Mouse (Mus musculus): ENCODE measurements around the gene Ifitm10. TPM values are rescaled to one million over a fixed set of nuclear protein-coding genes. Genes with fewer than 3 reads are reported as not detected.
"Not testable (repeated sequence)": the region's sequence is repeated elsewhere in the genome, so short reads cannot be mapped to it uniquely, and the experiment has no call there.

Ifitm10 gene
- total RNA-seq, 2 experiments from 2014 or later: 0.48 to 2.1 TPM

DNA sequence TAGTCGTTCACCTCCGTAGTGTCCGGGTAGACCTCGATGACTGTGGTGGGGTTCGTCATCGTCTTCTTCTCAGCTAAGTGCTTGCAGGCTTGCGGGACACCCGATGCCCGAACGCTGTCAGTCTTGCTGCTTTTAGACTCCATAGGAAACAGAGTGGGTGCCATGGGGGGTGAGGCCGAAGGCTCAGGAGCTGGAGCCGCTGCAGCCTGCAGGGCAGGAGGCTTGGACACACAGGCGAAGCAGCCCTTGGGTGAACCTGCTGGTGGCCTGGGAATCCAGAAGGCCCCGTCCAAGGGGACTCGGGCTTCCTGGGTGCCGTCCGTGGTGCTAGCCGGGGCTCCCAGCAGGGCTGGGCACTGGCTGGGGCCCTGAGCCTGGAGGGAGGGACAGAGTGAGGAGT, 2.6 kb downstream of the Ifitm10 start:
- no peak for ATAC-seq (ENCODE audit: poor library complexity, severe bottlenecking)

DNA sequence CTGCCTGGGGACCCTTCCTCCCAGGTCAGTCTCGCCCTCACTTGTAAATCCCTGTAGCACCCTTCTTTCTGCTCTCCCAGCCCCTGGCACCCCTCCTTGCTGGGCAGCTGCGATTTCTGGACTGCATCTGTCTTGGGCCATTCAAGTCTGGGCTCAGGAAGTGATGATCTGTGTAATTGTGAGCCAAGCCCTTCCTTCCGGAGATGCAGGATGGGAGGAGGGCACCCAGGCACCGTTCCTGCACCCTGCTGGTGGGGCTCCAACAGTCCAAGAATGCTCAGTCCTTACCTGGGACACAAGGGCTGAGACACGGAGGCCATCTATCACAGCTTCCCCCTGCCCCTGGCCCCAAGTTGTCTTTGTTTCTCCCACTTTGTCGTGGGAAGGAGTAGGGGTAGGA, 3.7 kb downstream of the Ifitm10 start:
- peak; percentile 33 for ATAC-seq (ENCODE audit: poor library complexity, severe bottlenecking)

DNA sequence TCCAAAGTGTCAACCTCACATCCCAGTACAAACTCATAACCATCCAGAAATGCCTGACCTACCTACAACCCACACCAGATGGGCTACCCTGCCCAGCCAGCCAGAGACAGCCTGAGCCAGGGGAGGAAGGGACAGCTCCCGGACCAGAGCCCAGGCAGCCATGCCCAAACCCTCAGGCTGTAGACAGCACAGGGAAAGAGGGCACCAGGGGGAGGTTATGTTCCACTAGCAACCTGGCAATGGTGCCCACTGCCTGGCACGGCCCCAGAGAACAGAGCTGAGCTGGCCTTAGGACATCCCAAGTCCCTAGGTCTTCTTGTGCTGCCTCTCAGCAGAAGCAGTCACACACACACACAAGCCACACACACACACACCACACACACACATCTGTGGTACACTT, 4.7 kb downstream of the Ifitm10 start:
- ATAC-seq (ENCODE audit: poor library complexity, severe bottlenecking): no peak

DNA sequence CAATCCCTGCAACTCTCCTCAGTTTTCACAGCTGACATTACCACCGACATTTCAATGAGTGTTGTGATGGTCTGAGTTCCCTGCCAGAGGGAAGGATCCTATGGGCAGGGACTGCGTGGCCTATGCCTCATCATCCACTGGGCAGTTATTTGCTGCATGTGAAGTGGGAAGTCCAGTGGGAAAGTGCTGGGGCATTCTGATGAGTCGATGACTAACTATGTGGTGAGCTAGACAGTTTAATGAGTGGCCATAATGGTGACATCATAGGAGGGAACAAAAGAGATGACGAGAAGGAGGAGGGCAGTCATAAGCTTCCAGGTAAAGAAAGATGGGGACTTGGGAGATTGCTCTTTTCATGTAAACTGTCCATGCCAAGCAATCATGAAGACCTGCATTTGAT, 10.4 kb downstream of the Ifitm10 start:
- ATAC-seq (ENCODE audit: poor library complexity, severe bottlenecking): no peak

DNA sequence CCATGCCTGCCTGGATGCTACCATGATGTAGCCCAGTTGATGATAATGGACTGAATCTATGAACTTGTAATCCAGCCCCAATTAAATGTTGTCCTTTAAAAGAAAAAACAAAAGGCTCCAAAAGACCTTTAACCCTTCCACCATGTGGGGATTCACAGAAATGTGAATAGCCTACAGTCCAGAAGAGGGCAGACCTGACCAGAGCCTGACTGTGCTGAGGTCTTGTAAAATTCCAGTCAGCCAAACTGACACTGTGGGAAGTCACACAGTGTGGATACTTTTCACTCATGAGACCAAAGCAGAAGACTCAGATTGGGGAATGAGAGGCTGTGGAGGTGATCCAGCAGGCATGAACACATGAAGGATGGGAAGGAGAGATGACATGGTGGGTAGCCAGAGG, 12.8 kb downstream of the Ifitm10 start:
- ATAC-seq (ENCODE audit: poor library complexity, severe bottlenecking): no peak

DNA sequence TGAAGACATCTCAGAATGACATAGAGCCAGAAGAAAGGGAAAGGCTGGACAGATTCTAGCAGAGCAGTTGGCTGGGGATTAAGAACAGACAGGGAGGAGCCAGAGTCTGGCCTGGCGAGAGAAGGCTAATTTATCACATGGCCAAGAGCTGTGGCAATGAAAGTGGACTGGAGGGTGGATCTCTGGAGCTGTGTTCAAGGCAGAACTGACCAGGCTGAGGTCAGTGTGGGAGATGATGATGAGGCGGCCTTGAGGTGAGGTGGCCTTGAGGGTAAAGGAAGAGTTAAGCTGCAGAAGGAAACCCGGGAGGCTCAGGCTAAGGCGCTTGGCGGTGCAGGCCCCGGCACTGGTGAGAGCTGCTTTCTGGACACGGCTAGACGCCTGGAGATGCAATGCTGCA, 14.4 kb downstream of the Ifitm10 start:
- no peak for ATAC-seq (ENCODE audit: poor library complexity, severe bottlenecking)

DNA sequence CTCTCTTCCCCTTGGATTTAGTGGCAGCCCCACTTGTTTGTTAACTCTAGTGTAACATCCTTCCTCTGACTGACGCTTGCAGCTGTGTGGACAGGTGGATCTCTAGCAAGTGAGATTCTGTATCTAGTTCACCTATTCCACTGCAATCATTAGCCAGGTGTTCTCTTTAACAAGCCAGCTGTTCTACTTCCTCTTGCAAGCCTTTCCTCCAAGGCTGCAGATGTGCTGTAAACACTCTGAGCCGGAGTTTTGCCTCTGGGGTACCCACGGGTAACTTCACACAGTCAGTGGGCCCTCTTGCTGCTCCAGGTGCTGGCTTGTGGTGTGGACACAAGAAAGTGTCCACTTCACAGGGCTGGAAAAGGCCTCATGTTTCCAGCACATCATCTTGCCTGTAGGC, 16.0 kb downstream of the Ifitm10 start:
- ATAC-seq (ENCODE audit: poor library complexity, severe bottlenecking): no peak

DNA sequence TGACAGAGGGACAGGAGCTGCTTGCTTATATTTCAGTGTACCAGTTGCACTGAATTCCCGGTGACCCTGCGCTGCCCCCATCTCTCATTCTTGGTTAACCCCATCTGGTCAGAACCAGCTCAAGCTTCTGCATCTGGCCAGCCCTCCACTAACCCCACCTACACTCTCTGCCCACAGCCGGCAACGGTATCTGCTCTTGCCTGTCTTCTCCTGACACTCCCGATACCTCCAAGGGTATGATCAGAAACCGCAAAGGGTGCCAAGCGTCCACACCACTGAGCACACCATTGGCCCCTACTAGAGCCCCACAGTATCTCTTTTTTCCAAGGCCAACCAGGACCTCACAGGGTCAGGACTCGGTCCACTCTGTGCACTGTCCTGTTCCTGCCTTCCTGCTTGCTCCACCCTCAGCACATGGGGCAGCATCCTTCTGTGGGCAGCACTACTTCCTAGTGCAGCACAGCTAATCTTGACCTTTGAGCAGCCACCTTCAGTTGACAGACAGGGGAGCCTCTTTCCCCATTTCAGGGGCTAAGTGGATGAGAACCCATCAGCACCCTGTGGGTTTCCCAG, 18.8 kb downstream of the Ifitm10 start:
- ATAC-seq (ENCODE audit: poor library complexity, severe bottlenecking): peak; percentile 48

DNA sequence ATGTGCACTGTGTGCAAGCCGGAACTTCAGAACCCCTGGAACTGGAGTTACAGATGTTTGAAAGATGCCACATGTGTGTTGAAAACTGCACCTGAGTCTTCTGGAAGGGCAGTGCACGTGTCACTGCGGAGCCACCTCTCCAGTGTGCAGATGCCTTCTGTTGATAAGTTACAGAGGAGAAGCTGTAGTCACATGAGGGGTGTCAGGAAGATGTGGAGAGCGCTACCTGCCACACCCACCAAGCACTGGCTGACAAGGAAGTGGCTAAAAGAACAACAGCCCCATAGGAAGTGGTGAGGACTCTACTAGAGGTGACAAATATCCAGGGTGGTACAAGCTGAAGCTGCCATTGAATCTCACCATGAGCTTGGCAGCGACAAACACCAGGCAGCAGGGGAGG, 19.7 kb downstream of the Ifitm10 start:
- peak; percentile 81 for ATAC-seq (ENCODE audit: poor library complexity, severe bottlenecking)

DNA sequence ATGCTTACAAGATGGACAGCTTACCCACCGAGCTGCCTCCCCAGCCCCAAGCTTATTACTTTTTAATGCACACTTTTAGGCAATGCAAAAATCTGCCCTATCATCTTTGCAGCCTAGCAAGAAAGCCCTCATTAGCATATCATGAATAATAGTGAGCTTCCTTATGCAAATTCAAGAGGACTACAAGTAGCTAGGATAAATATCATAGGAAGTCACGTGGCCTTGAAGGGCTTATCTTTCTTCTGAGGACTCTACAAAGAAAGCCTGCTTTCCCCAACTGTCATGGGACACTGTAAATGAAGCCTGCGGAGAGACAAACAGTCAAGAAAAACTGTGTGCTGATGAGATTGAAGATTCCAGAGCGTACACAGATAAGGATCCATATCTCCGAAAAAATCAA, 22.0 kb downstream of the Ifitm10 start:
- ATAC-seq (ENCODE audit: poor library complexity, severe bottlenecking): no peak

DNA sequence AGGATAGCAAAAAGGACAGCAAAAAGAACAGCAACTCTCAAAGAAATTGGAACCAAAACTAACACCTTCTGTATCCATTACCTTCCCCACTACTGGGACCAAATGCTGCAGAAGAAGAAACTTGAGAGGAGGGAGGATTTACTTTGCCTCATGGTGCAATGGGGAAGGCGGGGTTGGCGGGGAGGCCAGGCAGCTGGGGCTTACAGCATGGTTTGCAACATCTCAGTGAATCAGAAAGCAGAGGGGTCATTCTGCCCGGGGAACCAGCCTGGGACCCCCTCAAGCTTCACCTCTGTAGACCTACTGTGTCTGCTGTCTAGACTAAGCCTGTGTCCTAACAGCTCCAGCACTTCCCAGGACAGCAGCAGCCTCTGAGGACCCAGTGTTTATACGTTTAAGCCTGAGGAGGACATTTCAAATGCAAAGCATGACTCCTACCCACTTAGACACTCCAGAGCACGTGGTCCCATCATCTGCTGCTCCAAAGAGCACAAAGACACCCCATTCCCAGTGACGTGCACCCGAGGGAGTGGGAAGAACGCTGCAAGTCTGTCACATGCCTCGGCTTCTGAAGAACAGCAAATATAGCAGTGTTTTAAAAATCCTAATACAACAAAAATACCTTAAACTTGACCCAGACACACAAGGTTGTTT, 24.1 kb downstream of the Ifitm10 start:
- ATAC-seq (ENCODE audit: poor library complexity, severe bottlenecking): peak; percentile 53

DNA sequence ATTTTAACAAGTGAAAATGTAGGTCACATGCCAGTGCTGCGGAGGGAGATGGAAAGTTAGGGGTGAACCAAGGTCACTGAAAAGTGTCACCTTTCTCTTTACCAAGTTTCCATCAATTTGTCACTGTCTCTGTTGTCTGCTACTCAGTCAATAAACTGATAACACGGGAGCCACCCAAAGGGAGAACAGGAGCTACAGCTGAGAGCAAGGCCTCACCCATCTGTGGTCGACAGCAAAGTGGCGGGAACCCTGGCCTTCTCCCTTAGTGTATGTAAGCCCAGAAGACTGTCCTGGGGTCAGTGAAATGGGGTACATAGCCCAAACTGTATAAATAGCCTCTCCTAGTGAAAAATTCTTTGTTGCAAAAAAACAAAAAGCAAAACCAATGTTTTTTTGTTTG, 26.0 kb downstream of the Ifitm10 start:
- no peak for ATAC-seq (ENCODE audit: poor library complexity, severe bottlenecking)

DNA sequence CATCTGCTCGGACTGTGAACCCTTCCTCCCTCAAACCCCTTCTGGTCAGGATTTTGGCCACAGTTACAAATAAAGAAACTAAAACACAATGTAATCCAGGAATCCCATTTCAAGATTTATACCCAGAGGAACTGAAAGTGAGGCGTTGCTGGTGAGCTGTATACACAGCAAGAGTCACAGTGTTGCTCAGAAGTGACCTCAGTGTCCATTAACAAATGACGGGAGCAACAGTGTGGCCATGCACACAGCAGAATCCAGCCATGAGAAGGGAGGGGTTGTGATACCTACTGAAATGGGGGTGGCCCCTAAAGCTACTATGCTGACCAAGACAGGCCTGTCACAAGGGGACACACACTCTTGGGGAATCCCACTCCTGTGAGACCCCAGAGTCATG, 31.3 kb downstream of the Ifitm10 start:
- ATAC-seq (ENCODE audit: poor library complexity, severe bottlenecking): peak; percentile 54

DNA sequence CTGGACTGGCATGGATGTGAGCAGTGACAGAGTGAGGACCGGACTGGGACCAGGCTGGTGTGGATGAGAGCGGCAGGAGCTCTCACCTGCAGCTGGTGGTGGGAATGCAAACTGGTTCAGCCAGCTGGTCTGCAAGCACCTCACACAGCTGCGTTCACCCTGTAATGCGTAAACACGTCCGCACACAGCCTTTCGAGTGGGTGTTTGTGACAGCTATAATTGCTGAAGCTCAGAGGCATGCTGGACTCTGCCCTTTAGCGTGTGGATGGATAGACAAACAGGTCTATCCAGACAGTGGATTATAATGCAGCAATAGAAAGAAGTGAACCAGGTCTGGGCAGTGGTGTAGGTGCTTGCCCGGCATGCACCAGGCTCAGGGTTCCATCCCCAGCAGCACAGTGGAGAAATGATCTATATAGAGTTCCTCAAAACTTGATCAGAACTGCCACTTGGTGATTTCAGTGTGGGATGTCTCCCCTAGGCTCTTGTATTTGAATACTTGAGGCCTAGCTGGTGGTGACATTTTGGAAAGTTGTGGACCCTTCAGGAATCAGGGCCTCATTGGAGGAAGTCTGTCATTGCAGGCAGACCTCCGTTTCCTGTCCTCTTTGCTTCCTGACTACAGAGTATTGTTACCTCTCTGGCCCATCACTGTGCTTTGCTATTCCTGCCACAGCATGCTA, 31.8 kb downstream of the Ifitm10 start:
- peak; percentile 9; the same call in 1 of the 2 replicates for ATAC-seq (ENCODE audit: poor library complexity, severe bottlenecking)

DNA sequence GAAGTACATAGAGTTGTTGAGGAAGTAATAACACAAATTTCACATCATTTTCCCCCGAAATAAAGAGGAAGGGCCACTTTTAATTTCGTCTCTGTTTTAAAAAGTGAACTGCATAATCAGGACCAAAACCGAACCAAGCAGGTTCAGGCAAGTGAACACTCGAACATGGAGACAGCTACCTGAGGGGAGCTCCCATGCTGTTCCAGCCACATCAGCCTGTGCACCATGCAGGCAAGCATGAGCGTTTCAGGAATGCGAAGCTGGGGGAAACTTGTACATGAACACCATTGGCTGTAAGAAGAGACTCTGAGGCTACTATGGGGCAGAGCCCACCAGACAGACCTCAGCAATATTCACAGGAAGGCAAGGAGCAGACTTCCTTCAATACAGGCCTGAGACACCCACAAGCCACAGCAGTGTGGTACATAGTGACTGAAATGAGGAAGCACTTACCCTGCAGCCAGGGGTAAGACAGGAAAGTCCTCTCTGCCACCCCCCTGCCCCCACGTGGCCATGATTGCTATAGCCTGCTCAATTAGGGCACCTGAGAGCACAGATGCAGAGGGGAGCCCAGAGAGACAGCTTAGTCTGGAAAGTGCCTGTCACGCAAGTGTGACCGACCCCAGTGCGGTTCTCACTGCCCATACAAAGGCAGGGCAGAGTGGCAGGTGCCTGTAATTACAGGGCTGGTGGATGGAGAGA, 33.1 kb downstream of the Ifitm10 start:
- peak; percentile 88 for ATAC-seq (ENCODE audit: poor library complexity, severe bottlenecking)

DNA sequence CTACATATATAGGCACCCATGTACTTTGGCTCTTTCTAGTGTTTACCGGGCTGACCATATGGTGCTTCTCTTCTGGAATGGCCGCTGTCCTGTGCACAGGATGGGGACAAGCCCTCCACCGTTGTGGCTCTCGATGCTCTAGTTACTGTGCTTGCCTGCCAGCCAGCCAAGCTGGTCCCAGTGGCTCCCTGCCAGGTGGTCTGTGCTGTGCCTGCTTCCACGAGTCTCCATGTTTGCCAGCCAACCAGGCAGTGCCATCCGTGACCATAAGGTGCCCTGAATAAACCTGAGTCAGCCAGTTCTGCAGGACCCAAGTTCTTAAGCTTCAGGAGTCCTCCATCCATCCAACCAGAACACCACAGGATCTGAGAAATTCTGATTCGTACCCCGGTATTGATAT, 38.4 kb downstream of the Ifitm10 start:
- ATAC-seq (ENCODE audit: poor library complexity, severe bottlenecking): no peak

DNA sequence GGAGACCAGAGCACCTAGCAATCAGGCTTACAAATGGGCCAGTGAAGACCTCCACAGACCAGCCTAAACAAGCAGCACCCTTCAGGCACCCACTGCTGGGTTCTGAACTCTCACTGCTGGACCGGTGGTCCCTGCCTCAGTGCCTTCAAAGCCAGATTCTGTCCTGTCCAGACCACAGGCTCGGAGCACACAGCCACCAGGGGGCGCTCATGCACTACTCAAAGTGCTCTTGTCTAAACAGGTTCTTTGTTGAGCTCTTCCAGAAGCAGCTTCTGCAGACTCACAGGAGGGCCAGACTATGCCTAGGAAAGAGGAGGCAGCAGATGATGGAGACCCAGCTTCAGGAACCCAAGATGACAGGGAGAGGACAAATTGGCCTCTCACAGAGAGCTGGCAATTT, 39.3 kb downstream of the Ifitm10 start:
- peak; percentile 94 for ATAC-seq (ENCODE audit: poor library complexity, severe bottlenecking)

DNA sequence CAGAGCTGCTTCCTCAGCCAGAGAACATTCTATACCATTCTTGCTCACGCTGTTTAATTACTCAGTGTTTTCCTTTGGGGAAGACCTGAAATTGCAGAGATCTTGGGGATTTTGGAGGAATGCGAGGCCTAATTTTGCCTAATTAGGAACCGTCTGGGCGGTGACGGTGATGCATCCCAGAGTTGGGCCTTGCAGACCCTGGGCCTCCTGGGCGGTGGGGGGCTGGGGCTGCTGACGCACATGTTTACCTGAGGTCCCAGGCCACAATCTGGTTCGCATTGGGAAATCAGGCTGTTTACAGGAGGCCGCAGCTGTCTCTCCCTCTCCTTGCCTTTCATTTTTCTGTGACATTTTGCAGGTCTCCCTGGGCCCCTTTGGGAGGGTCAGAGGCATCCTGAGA, 40.8 kb downstream of the Ifitm10 start:
- not testable (repeated sequence) for ATAC-seq (ENCODE audit: poor library complexity, severe bottlenecking)

DNA sequence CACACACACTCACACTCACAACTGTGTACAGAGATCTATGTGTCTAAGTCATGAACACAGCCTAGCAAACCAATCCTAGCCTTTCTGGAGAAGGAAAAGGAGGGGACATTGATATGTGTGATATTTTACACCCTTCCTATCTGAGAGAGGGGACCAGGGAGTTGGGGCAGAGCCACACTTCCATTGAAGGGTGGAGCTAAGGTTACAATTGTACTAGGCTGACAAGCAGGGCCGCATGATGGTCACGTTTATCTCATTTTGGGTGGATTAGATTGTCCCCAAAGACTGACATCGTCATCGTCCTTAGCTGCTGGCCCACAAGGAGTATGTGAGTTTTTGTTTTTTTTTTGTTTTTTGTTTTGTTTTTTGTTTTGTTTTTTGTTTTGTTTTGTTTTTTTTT, 42.3 kb downstream of the Ifitm10 start:
- ATAC-seq (ENCODE audit: poor library complexity, severe bottlenecking): no peak

DNA sequence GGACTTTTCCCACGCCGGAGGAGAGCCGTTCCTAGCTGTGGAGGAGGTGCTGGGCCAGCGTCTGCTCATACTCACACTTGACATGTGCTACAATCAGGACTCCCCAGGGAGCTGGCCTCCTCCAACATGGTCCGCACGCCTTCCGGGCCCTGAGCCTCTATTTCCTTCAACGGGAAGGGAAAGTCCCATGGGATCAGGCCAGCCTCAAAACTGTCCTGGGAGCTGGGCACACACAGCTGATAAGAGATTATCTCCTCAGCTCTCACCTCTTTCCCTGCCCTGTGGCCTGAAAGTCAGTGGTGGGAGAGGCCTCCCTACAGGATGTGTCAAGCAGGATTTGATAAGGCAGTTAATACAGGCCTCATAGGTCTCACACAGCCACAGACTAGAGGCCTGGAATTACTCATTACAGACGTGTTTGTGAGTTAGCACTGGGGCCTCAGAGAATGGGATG, 43.3 kb downstream of the Ifitm10 start:
- ATAC-seq (ENCODE audit: poor library complexity, severe bottlenecking): no peak

DNA sequence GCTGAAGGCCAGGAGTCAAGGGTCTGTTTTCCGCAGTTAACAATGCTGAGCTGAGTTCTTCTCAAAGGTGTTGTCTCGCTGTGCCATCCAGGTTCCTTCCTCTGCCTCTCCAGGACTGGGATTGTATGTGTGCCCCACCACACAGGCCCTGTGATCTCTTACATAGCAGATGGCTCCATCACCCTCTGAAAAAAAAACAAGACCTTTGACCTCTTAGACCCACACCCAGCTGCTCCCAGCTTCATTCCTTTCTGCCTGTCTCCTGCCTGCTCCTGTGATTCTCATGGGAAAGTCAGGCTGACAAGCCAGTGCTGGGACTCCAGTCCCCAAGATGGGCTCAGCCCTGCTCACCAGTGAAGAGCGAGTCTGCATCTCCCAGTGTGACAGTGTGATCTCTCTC, 45.0 kb downstream of the Ifitm10 start:
- no peak for ATAC-seq (ENCODE audit: poor library complexity, severe bottlenecking)

All from megakaryocyte, adult 5-6 weeks (primary cell).